Mouse (Mus musculus): ENCODE measurements around the gene 1700029P11Rik.

GRCm38 (mm10) chr15:81937098-81937972 lies 43.0 kb upstream of the 1700029P11Rik start:
- TF ChIP-seq POLR2A (IDR thresholded peaks at IDR 0.05; ENCODE audit: insufficient read depth, low read length) (no peak), CTCF (IDR thresholded peaks at IDR 0.05; ENCODE audit: low read depth, low read length) (no peak), EP300 (IDR thresholded peaks at IDR 0.05; ENCODE audit: insufficient read depth, low read depth, low read length) (no peak)
